Mouse (Mus musculus): ENCODE data around the gene Ubn2.
"Not testable (repeated sequence)": the region's sequence is repeated elsewhere in the genome, so short reads cannot be mapped to it uniquely, and the experiment has no call there.

The Ubn2 gene

GRCm38 (mm10) chr6:38433261-38434033, at the start of gene Ubn2:
Gene Ubn2 (plus strand): TSS chr6:38433950.
- in situ Hi-C loops (cut with MboI, MseI) = no loop called here

- in situ Hi-C loops (cut with MboI, MseI) = loop anchor here (10.0 kb wide), 1 partner anchor 135 kb away; no protein-coding TSS in a partner anchor
Measured at GRCm38 (mm10) chr6:38389671-38390070, 44.1 kb upstream of the Ubn2 start.

GRCm38 (mm10) chr6:38432457-38432856, 1.3 kb upstream of the Ubn2 start:
- in situ Hi-C loops (cut with MboI, MseI) = not testable (repeated sequence)

- in situ Hi-C loops (cut with MboI, MseI) = no loop called here
Measured at GRCm38 (mm10) chr6:38434055-38435023, 589 bp downstream of the Ubn2 start.

GRCm38 (mm10) chr6:38443842-38444241, 10.1 kb downstream of the Ubn2 start:
- in situ Hi-C loops (cut with MboI, MseI) = no loop called here

- in situ Hi-C loops (cut with MboI, MseI) = no loop called here
Measured at GRCm38 (mm10) chr6:38448295-38448694, 14.5 kb downstream of the Ubn2 start.

- in situ Hi-C loops (cut with MboI, MseI) = no loop called here
Measured at GRCm38 (mm10) chr6:38453049-38453448, 19.3 kb downstream of the Ubn2 start.

- in situ Hi-C loops (cut with MboI, MseI) = not testable (repeated sequence)
Measured at GRCm38 (mm10) chr6:38456425-38456824, 22.7 kb downstream of the Ubn2 start.

GRCm38 (mm10) chr6:38458075-38458474, 24.3 kb downstream of the Ubn2 start:
- in situ Hi-C loops (cut with MboI, MseI) = no loop called here

- in situ Hi-C loops (cut with MboI, MseI) = no loop called here
Measured at GRCm38 (mm10) chr6:38469591-38469990, 35.8 kb downstream of the Ubn2 start.

- in situ Hi-C loops (cut with MboI, MseI) = no loop called here
Measured at GRCm38 (mm10) chr6:38481694-38482371, 48.1 kb downstream of the Ubn2 start.

GRCm38 (mm10) chr6:38492550-38492949, 58.8 kb downstream of the Ubn2 start:
- in situ Hi-C loops (cut with MboI, MseI) = no loop called here

GRCm38 (mm10) chr6:38495641-38496040, 61.9 kb downstream of the Ubn2 start:
- in situ Hi-C loops (cut with MboI, MseI) = no loop called here

GRCm38 (mm10) chr6:38512096-38512495, 78.3 kb downstream of the Ubn2 start:
- in situ Hi-C loops (cut with MboI, MseI) = no loop called here

GRCm38 (mm10) chr6:38512830-38513229, 79.1 kb downstream of the Ubn2 start:
- in situ Hi-C loops (cut with MboI, MseI) = no loop called here

- in situ Hi-C loops (cut with MboI, MseI) = no loop called here
Measured at GRCm38 (mm10) chr6:38515201-38515600, 81.5 kb downstream of the Ubn2 start.

GRCm38 (mm10) chr6:38523851-38524250, 90.1 kb downstream of the Ubn2 start:
- in situ Hi-C loops (cut with MboI, MseI) = loop anchor here (10.0 kb wide), 1 partner anchor 129 kb away; no protein-coding TSS in a partner anchor

- in situ Hi-C loops (cut with MboI, MseI) = loop anchor here (5.0 kb wide), 1 partner anchor 174 kb away; no protein-coding TSS in a partner anchor
Measured at GRCm38 (mm10) chr6:38531211-38531820, 97.6 kb downstream of the Ubn2 start.

GRCm38 (mm10) chr6:38532500-38533420, 99.0 kb downstream of the Ubn2 start:
- in situ Hi-C loops (cut with MboI, MseI) = loop anchor here (5.0 kb wide), 1 partner anchor 175 kb away; no protein-coding TSS in a partner anchor
